Mouse (Mus musculus) heart, embryonic 16.5 days (tissue): ENCODE measurements around the gene Anpep. TPM values are rescaled to one million over a fixed set of nuclear protein-coding genes. Genes with fewer than 3 reads are reported as not detected.

Experiments
- ATAC-seq: fragments of 200-750 bp; cut with Nextera tagmentation; replicated peaks from 2 replicates; pipeline ENCODE4 v1.8.0; 2017; ENCODE audit warnings: moderate number of reproducible peaks; ENCODE audit not compliant: insufficient read depth, low FRiP score; ENCODE audit errors: extremely low read depth
- H3K27ac ChIP-seq: fragments of 300-500 bp; sonication (generic); 2 replicates; pipeline ENCODE4 v1.5.1; 2014; ENCODE audit warnings: mild to moderate bottlenecking, low read length, control low read depth, moderate library complexity
- H3K27me3 ChIP-seq: fragments of 300-500 bp; sonication (generic); 2 replicates; pipeline ENCODE4 v1.6.1; 2014; ENCODE audit warnings: low read length, mixed read lengths; ENCODE audit not compliant: control insufficient read depth, insufficient read depth
- H3K36me3 ChIP-seq: fragments of 300-500 bp; sonication (generic); 2 replicates; pipeline ENCODE4 v1.6.1; 2014; ENCODE audit not compliant: control insufficient read depth, insufficient read depth
- H3K4me1 ChIP-seq: fragments of 300-500 bp; sonication (generic); 2 replicates; pipeline ENCODE4 v1.6.1; 2014; ENCODE audit warnings: low read length, mixed read lengths; ENCODE audit not compliant: control insufficient read depth, insufficient read depth
- H3K4me2 ChIP-seq: fragments of 300-500 bp; sonication (generic); 2 replicates; pipeline ENCODE4 v1.6.1; 2014; ENCODE audit warnings: low read depth, mild to moderate bottlenecking, control low read depth, low read length
- H3K4me3 ChIP-seq: fragments of 300-500 bp; sonication (generic); 2 replicates; pipeline ENCODE4 v1.5.1; 2014; ENCODE audit warnings: mild to moderate bottlenecking, control low read depth, low read length
- H3K9ac ChIP-seq: fragments of 300-500 bp; sonication (generic); 2 replicates; pipeline ENCODE4 v1.6.1; 2014; ENCODE audit warnings: low read length, control low read depth
- H3K9me3 ChIP-seq: fragments of 300-500 bp; sonication (generic); replicated peaks from 2 replicates; pipeline ENCODE4 v1.6.1; 2016; ENCODE audit warnings: low read length; ENCODE audit not compliant: control insufficient read depth
- WGBS: fragments of 180-500 bp; shearing (Covaris S2); extraction: QIAGEN DNeasy Blood & Tissue Kit; methylation state at CpG from one replicate; pipeline ENCODE4 v1.1.7; 2014; 5-methylcytosine and 5-hydroxymethylcytosine counted together
- polyA plus RNA-seq: library from polyadenylated mRNA; unstranded; fragments of >200 nt; fragmentation: Nextera tagmentation; extraction: Ambion mirVana; gene quantifications from 2 replicates; pipeline ENCODE4 v1.2.1, GENCODE M21; 2015

Gene Anpep
- polyA plus RNA-seq, 1 experiment from 2014 or later: 19.1 TPM

DNA sequence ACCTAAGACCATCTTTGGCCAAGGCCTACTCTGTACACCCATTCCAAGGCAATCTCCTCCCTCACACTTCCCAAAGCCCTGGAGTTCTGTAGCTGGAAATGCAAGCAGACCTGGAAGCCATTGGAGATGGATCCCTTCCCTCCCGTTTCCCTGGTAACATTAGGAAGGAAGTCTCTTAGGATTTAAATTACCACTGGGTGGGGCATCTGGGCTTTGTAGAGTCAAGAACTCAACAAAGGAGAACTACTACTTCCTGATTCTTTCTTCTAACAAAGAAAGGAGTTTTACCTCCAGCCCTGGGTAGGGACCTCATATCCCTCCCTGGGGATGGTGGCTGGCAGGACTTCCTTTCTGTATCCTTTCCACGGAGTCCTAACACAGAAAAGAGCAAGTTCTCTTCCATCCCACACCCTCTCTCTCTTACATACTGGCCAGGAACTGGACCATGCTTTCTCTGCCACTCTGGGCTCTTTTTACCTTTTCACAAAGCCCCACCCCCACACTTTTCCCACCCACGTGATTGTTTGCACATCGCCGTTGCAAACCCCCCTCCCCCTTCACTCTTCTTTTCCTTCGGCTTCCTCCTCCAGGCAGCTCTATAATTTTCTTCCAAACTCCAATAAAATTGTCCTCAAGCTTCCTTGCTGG, 8.3 kb upstream of the Anpep start:
- Histone ChIP-seq H3K4me1 (no peaks in the 10 kb centered on the region), H3K4me2 (no peak overlapping the region), H3K9me3 (no peaks in the 10 kb centered on the region), H3K27ac (no peak overlapping the region), H3K27me3 (no peaks in the 10 kb centered on the region), H3K9ac (no peak overlapping the region), H3K36me3 (no peaks in the 10 kb centered on the region), H3K4me3 (no peak overlapping the region)
- ATAC-seq: no peak
- WGBS: 47% methylated on average over 6 of the region's 6 CpGs

- Histone ChIP-seq H3K27me3 (no peaks in the 10 kb centered on the region), H3K4me2 (no peak overlapping the region), H3K36me3 (no peaks in the 10 kb centered on the region), H3K4me1 (no peaks in the 10 kb centered on the region), H3K27ac (no peak overlapping the region), H3K4me3 (no peak overlapping the region), H3K9me3 (no peaks in the 10 kb centered on the region), H3K9ac (no peak overlapping the region)
- ATAC-seq: no peak
- 73% methylated on average over 7 of the region's 7 CpGs for WGBS
Measured at GRCm38 (mm10) chr7:79868475-79868874, 7.6 kb upstream of the Anpep start.

DNA sequence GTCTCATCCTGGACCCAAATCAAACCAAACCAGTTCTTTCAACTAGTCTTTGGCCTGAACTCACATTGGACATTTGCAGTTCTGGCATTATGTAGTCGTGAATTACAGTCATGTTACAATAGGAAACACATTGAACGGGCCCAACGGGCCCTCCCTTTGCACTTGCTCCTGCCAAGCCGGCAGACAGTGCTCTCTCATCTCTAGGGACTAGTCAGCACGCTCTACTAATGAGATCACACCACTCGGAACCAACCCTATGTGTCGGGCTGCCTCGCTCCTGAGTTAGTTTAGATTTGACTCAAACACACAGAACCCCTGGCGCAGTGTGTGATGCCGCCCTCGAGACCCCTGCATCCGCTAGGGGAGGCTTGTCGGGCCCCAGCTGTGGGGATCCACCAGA, 7.0 kb upstream of the Anpep start:
- Histone ChIP-seq H3K4me2 (no peak overlapping the region), H3K4me3 (no peak overlapping the region), H3K27me3 (no peaks in the 10 kb centered on the region), H3K36me3 (no peaks in the 10 kb centered on the region), H3K4me1 (no peaks in the 10 kb centered on the region), H3K9ac (no peak overlapping the region), H3K9me3 (no peaks in the 10 kb centered on the region), H3K27ac (no peak overlapping the region)
- 76% methylated on average over 13 of the region's 13 CpGs for WGBS
- ATAC-seq: no peak

GRCm38 (mm10) chr7:79866294-79867000, 5.6 kb upstream of the Anpep start:
- no peak for ATAC-seq
- Histone ChIP-seq H3K27ac (no peak overlapping the region), H3K4me2 (no peak overlapping the region), H3K4me3 (no peak overlapping the region), H3K9me3 (no peaks in the 10 kb centered on the region), H3K27me3 (no peaks in the 10 kb centered on the region), H3K36me3 (no peaks in the 10 kb centered on the region), H3K9ac (no peak overlapping the region), H3K4me1 (no peaks in the 10 kb centered on the region)
- WGBS: 87% methylated on average over 3 of the region's 3 CpGs

GRCm38 (mm10) chr7:79861794-79862193, 935 bp upstream of the Anpep start:
- no peak for ATAC-seq
- Histone ChIP-seq H3K4me1 (peaks cover 2% of the 10 kb centered on the region; the same call in 1 of the 2 replicates), H3K4me3 (no peak overlapping the region), H3K9ac (no peak overlapping the region), H3K4me2 (no peak overlapping the region), H3K27ac (no peak overlapping the region), H3K9me3 (no peaks in the 10 kb centered on the region), H3K36me3 (no peaks in the 10 kb centered on the region), H3K27me3 (no peaks in the 10 kb centered on the region)
- WGBS: 84% methylated on average over 8 of the region's 8 CpGs

DNA sequence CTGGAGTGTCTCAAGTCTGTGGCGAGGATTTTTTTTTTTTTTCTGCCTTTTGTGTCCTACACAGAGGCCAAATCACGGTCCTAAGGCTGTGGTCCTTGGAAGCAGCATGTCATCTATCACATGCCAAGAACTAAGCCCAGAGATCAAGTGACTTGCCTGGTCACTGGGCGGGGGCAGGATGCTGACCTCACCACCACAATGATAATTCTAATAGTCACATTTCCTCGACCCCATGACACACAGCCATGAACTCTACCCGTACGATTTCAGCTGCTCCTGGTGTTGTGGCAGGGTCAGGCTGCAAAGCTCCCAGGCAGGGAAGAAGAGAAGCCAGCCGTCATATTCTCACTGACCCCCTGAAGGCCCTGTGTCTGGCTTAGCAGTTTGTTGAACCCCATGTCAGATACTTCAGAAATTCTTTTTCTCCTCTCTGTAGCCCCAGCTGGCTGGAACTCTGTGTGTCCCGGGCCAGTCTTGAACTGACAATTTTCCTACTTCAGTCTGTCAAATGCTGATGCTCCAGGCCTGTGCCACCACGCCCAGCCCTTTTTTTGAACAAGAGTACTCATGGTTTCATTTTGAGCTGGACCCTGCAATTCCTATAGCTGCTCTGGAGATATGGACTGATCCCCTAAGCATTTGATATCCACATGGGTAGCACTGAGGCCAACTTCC, 1.8 kb downstream of the Anpep start:
- H3K4me3 ChIP-seq: no peak overlapping the region
- no peak overlapping the region for H3K4me2 ChIP-seq
- no peaks in the 10 kb centered on the region for H3K27me3 ChIP-seq
- H3K27ac ChIP-seq: no peak overlapping the region
- H3K9me3 ChIP-seq: no peaks in the 10 kb centered on the region
- H3K36me3 ChIP-seq: no peaks in the 10 kb centered on the region
- H3K4me1 ChIP-seq: peaks cover 2% of the 10 kb centered on the region; the same call in 1 of the 2 replicates
- WGBS: 60% methylated on average over 9 of the region's 9 CpGs
- ATAC-seq: no peak
- H3K9ac ChIP-seq: no peak overlapping the region

- Histone ChIP-seq H3K9me3 (no peaks in the 10 kb centered on the region), H3K36me3 (no peaks in the 10 kb centered on the region), H3K4me2 (no peak overlapping the region), H3K27me3 (no peaks in the 10 kb centered on the region), H3K4me3 (no peak overlapping the region), H3K27ac (no peak overlapping the region), H3K4me1 (peaks cover 2% of the 10 kb centered on the region; the same call in 1 of the 2 replicates), H3K9ac (no peak overlapping the region)
- ATAC-seq: no peak
- WGBS: 42% methylated on average over 11 of the region's 11 CpGs
Measured at GRCm38 (mm10) chr7:79858202-79858934, 2.5 kb downstream of the Anpep start.

- Histone ChIP-seq H3K36me3 (no peaks in the 10 kb centered on the region), H3K9ac (no peak overlapping the region), H3K4me1 (peaks cover 2% of the 10 kb centered on the region; the same call in 1 of the 2 replicates), H3K9me3 (no peaks in the 10 kb centered on the region), H3K27ac (no peak overlapping the region), H3K4me3 (no peak overlapping the region), H3K27me3 (no peaks in the 10 kb centered on the region), H3K4me2 (no peak overlapping the region)
- WGBS: 84% methylated on average over 4 of the region's 4 CpGs
- ATAC-seq: no peak
Measured at GRCm38 (mm10) chr7:79856305-79856704, 4.6 kb downstream of the Anpep start.
